Mouse (Mus musculus): ENCODE data around the gene Leng9. TPM values are rescaled to one million over a fixed set of nuclear protein-coding genes. Genes with fewer than 3 reads are reported as not detected.
"Not testable (repeated sequence)": the region's sequence is repeated elsewhere in the genome, so short reads cannot be mapped to it uniquely, and the experiment has no call there.

Leng9 gene
- 1 to 10 TPM; 2.4 to 3.6 TPM for total RNA-seq (2021)

DNA sequence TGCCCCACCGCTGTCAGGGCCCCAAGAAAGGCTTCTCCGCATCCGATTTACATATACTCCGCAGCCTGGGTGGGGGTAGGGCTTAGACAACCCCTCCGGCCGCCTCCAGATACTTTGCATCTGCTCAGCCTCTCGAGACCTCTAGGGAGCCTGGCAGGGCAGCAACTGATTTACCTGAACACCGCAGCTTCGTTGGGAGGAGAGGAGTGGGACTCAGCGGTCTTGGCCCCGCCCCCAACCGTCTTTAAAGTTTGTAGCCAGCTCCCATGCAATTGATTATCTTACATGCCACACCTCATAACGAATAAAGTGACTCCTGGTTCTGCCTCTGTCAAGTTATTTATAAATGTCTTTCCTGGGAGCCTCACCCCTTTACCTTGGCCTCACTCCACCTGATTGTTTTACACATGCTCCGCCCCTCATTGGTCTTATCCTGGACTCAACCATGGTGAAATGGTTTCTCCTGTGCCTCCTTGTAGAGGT, at the start of gene Leng9:
Gene Leng9, minus strand, starts transcription at position 316 of the 483 bp plus-strand sequence.
- peak in 1 of 2 experiments; percentile 54 for DNase-seq
- intact Hi-C loops (cut with DNase I): loop anchor here (5.0 kb wide), 2 partner anchors 453 to 642 kb away; partner anchors contain the start of gene Rpl28

- DNase-seq: peak; percentile 52 to 55
- intact Hi-C loops (cut with DNase I): no loop called here
These were observed 28.3 kb upstream of the Leng9 start for GRCm38 (mm10) chr7:4178438-4178837.

GRCm38 (mm10) chr7:4170193-4170938, 20.2 kb upstream of the Leng9 start:
- DNase-seq: no peak
- intact Hi-C loops (cut with DNase I): no loop called here

DNA sequence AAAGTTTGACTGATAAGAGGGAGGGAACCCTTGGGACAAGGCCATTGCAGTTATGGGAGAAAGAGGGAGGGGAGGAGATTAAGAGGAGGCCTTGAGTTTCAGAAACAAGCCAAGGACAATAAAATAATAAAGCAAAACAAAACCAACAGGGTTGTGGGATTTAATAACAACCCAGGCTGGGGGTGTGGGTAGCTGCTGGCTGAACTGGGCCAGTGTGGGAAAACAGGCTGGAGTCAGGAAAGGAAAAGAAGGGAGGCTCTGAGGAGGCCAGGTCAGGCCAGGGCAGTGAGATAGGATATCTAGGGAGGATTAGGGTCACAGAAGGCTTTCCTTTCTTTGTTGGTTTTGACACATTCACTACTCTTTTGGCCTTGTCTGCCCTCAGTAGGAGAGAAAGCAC, 16.9 kb upstream of the Leng9 start:
- intact Hi-C loops (cut with DNase I): no loop called here
- DNase-seq: no peak

- intact Hi-C loops (cut with DNase I): no loop called here
- DNase-seq: no peak
These were observed 15.1 kb upstream of the Leng9 start for GRCm38 (mm10) chr7:4165286-4165685.

- peak; percentile 49 to 57 for DNase-seq
- intact Hi-C loops (cut with DNase I): no loop called here
These were observed 14.1 kb upstream of the Leng9 start, which contains the start of gene Cdc42ep5 for GRCm38 (mm10) chr7:4164090-4164910. TSS of gene Cdc42ep5 (minus strand) at chr7:4164860.

GRCm38 (mm10) chr7:4163571-4164072, 13.4 kb upstream of the Leng9 start:
- intact Hi-C loops (cut with DNase I): no loop called here
- DNase-seq: peak in 1 of 2 experiments; percentile 31

- DNase-seq; intact Hi-C loops (cut with DNase I): not testable (repeated sequence)
These were observed 11.4 kb upstream of the Leng9 start for GRCm38 (mm10) chr7:4161596-4161995.

- no peak for DNase-seq
- intact Hi-C loops (cut with DNase I): loop anchor here (5.0 kb wide), 2 partner anchors 458 to 637 kb away; partner anchors contain the start of gene Rpl28
These were observed 4.8 kb upstream of the Leng9 start for GRCm38 (mm10) chr7:4154976-4155375.

- intact Hi-C loops (cut with DNase I): loop anchor here (5.0 kb wide), 2 partner anchors 457 to 638 kb away; partner anchors contain the start of gene Rpl28
- DNase-seq: no peak
These were observed 4.2 kb upstream of the Leng9 start for GRCm38 (mm10) chr7:4154356-4154755.

DNA sequence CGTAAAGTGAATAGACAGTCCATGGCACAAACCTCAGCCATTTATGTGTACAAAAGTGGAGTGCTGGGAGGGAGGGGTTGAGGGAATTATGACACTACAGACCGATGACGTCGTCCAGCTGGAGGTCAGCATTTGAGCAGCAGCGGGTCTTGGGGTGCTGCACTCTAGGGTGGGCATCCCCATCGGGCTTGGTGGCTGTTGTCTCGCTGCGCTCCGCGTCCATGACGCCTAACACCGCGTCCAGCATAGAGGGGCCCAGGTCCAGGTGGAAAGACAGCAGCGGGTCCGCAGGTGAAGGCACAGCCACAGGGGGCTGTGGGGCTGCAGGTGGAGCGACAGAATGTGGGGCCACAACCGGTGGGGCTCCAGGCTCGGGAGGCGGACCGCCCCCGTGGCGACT, 1.1 kb upstream of the Leng9 start:
- intact Hi-C loops (cut with DNase I): loop anchor here (5.0 kb wide), 2 partner anchors 454 to 641 kb away; partner anchors contain the start of gene Rpl28
- DNase-seq: no peak

DNA sequence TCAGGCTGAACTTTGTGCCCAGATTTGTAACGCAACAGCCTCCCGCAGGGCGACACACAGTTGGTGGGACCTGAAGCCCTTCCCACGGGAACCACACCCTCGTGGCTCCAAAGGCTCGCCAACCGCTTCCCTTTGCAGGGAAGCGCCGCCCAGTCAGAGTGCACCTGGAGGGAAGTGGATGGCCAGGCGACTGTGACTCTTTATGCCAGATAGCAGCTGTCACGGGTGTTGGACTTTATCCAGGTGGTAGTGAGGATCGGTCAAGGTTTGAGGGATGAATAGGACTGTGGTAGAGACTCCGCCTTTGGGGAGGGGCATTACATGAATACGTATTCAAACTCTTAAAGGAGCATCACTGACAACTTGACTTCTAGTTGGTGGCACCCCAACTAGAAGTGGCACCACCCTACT, 642 bp upstream of the Leng9 start:
- intact Hi-C loops (cut with DNase I): loop anchor here (5.0 kb wide), 2 partner anchors 454 to 641 kb away; partner anchors contain the start of gene Rpl28
- peak; percentile 36 to 44 for DNase-seq

DNA sequence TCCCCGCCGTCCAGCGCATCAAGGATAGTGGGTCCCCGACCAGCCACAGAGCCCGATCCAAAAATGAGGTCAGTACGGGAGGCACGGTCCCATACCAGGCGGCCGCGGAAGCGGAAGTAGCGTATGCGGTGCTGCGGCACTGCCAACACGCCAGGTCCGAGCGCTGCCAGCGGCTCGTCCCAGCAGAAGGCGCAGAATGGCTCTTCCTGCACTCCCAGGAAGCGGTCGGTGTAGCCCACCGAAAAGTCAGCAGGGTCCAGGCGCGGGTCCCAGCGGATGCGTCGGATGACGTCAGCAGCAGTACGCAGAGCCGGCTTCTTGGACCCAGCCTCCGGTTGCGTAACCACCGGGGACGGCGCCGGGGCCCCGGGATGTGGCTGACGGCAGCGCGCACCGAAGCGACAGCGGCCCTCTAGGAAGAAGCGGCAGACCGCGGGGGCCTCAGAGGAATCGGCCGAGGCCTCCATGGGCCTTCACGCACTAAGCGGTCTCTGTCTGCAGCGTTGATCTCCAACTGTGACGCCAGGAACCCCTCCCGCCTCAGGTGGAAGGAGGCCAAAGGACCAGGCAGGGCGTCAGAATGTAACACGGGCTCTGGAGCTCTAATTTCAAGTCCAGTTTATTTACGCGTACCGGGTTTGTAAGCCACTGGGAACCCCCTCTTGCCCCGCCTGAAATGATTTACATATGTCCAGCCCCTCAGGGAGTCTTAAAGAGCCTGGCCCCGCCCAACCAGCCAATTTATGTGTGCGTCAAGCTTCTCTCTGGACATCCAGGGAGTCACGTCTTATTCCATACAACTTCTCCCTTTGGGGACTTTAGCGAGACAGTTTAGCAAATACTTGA, 742 bp downstream of the Leng9 start:
- DNase-seq: peak; percentile 86 to 93
- intact Hi-C loops (cut with DNase I): loop anchor here (1.0 to 10.0 kb wide), 5 partner anchors 11 to 775 kb away; partner anchors contain the start of genes Nat14, Prpf31, Rpl28 and Ssc5d

GRCm38 (mm10) chr7:4148341-4149208, 1.6 kb downstream of the Leng9 start:
- no peak for DNase-seq
- intact Hi-C loops (cut with DNase I): loop anchor here (1.0 to 10.0 kb wide), 3 partner anchors 10 to 776 kb away; partner anchors contain the start of genes Nat14, Prpf31, Ssc5d and Tfpt

DNA sequence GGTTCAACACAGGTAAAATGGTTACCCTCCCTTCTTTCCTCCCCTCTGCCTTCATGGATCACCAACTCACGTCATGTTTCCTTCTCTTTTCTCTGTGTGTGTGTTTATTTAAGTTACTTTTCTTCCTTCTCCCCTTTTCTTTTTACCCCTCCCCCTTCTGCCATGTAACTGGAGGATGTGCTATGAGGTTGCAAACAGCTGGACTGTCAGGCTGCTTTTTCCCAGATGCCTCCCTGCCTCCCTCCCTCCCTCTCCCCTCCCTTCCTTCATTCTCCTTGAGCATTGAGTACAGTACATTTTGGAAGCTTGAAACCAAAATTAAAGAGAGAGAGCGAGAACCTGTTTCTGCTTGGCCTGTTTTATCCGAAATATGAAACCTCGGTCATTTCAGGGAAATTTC, 2.3 kb downstream of the Leng9 start:
- intact Hi-C loops (cut with DNase I): loop anchor here (10.0 kb wide), 2 partner anchors 523 to 777 kb away; partner anchors contain the start of genes Nat14, Prpf31, Ssc5d and Tfpt
- DNase-seq: no peak

GRCm38 (mm10) chr7:4147371-4147770, 2.8 kb downstream of the Leng9 start:
- intact Hi-C loops (cut with DNase I): loop anchor here (10.0 kb wide), 2 partner anchors 523 to 777 kb away; partner anchors contain the start of genes Nat14, Prpf31, Ssc5d and Tfpt
- no peak for DNase-seq

DNA sequence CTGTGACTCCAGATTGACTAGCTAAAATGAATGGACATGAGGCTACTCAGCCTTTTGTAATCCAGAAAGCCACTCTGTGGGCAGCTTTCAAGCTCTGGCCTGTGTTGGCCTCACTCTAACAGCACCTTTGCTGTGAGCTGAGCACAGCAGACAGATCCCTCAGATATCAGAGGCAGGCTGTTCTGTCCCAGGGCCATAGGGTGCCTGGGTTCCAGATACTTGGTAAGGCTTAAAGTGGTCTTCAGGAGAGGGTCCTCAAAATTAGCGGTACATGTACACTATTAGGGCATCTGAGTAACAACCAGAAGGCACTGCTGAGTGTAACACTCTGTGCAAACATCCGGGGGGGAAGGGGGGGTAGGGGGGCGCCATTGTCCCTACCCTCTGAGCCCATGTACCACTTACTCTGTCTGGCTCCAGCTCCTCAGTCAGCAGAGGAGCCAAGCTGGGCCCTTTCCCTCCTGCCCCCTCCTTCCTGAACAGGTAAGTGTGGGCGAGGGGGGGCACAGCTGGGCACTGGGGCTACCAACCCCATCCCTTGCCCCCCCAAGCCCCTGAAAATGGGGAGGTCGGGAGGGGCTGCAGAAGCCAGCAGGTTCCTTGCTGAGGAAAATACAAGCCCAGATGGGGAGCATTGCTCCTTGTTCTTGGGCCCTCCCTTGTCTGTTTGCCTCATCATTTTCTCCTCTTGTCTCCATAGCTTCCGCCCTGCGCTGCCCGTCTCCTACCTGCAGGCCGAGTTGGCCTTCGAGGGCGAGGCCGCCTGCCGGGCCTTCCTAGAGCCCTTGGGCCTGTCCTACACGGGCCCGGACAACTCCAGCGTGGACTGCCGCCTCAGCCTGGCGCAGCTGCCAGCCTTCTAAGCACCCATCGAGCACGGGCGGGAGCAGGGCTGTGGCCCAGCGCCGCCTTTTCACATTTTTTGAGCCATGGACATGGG, 3.7 kb downstream of the Leng9 start:
- no peak for DNase-seq
- intact Hi-C loops (cut with DNase I): loop anchor here (10.0 kb wide), 2 partner anchors 522 to 778 kb away; partner anchors contain the start of genes Nat14, Prpf31, Ssc5d and Tfpt
